Mouse (Mus musculus) C2C12 (cell line): ENCODE data around the gene Aff3. TPM values are rescaled to one million over a fixed set of nuclear protein-coding genes. Genes with fewer than 3 reads are reported as not detected.

Experiments used
- H3K27me3 ChIP-seq: one replicate; pipeline ENCODE4 v1.6.1; 2011; ENCODE audit not compliant: control insufficient read depth, insufficient read depth, insufficient read length
- H3K36me3 ChIP-seq: one replicate; pipeline ENCODE4 v1.6.1; 2011; ENCODE audit not compliant: control insufficient read depth, insufficient read depth
- H3K4me3 ChIP-seq: one replicate; pipeline ENCODE4 v1.5.1; 2011; ENCODE audit warnings: mild to moderate bottlenecking, control low read depth; ENCODE audit not compliant: poor library complexity, insufficient read depth, severe bottlenecking
- H3K79me2 ChIP-seq: one replicate; pipeline ENCODE4 v1.6.1; 2011; ENCODE audit not compliant: control insufficient read depth, insufficient read depth
- H3K79me3 ChIP-seq: one replicate; pipeline ENCODE4 v1.6.1; 2011; ENCODE audit warnings: low read depth, control low read depth
- H3ac ChIP-seq: one replicate; pipeline ENCODE3; 2011; ENCODE audit warnings: low read depth; ENCODE audit not compliant: control insufficient read depth, insufficient read length
- CEBPB ChIP-seq: IDR thresholded peaks from one replicate; pipeline ENCODE4 v1.6.1; 2011; ENCODE audit warnings: low read depth, mild to moderate bottlenecking, control low read depth, moderate library complexity
- CTCF ChIP-seq: IDR thresholded peaks from one replicate; pipeline ENCODE4 v1.5.1; 2011; ENCODE audit not compliant: control insufficient read depth, insufficient read depth, insufficient read length
- FOSL1 ChIP-seq: IDR thresholded peaks from one replicate; pipeline ENCODE4 v1.8.0; 2011; ENCODE audit warnings: mild to moderate bottlenecking, low read length; ENCODE audit not compliant: poor library complexity, insufficient read depth, severe bottlenecking
- MAX ChIP-seq: IDR thresholded peaks from one replicate; pipeline ENCODE4 v1.6.1; 2011; ENCODE audit warnings: mild to moderate bottlenecking, control low read depth
- MYOD1 ChIP-seq: IDR thresholded peaks from one replicate; pipeline ENCODE4 v1.6.1; 2011; ENCODE audit warnings: low read depth; ENCODE audit not compliant: control insufficient read depth, insufficient read length
- MYOG ChIP-seq: IDR thresholded peaks from one replicate; pipeline ENCODE4 v1.6.1; 2011; ENCODE audit not compliant: control insufficient read depth, insufficient read length; ENCODE audit errors: extremely low read depth
- USF1 ChIP-seq: IDR thresholded peaks from one replicate; pipeline ENCODE4 v1.6.1; 2011; ENCODE audit warnings: low read depth, mild to moderate bottlenecking, control low read depth, moderate library complexity
- polyA plus RNA-seq: library from polyadenylated mRNA; unstranded; fragments of >200 nt; fragmentation: generic; extraction: Trizol; gene quantifications from one replicate; pipeline ENCODE4 v1.2.1, GENCODE M21; 2012; ENCODE audit warnings: missing spikeins

Aff3 gene
- polyA plus RNA-seq, 1 experiment, result not detected

DNA sequence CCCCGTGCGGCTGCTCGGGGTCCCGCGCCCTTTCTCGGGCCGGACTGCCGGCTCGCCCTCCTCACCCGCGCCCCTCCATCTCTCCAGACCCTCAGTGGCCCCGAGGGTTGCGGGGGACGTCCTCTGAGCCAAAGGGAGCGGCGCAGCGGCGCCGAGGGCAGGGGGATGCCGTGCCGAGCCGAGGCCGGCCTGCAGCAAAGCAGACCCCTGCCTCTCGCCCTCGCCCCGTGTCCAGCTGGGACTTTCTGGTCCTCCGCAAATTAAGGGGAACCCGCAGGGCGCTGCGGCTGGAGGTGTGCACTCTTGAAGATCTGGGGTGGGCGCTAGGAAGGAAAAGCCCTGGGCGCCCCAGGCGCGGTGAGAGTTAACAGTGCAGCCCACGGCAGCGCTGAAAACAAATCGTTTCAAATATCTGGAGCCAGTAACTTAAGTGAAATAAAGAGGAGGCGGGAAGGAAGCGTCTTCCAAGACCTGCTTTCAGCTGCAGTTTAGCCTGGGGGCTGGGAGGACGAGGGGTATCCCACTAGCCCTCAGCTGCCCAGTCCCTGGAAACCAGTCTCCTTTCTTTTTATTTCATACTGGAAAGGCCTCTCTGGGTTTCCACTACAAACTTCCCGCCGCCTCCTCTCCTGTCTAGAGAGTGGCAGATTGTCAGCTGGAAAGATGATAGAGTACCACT lies 36.9 kb downstream of the Aff3 start:
- H3K4me3 ChIP-seq, result no peak overlapping the region
- no peak for TF ChIP-seq MYOD1
- no peak for TF ChIP-seq FOSL1
- no peak for TF ChIP-seq CEBPB
- no peak for TF ChIP-seq USF1
- TF ChIP-seq MAX, result no peak
- no peak for TF ChIP-seq CTCF
- TF ChIP-seq MYOG, result no peak
- no peaks in the 10 kb centered on the region for H3K79me2 ChIP-seq
- no peaks in the 10 kb centered on the region for H3K36me3 ChIP-seq
- H3K79me3 ChIP-seq, result no peaks in the 10 kb centered on the region
- H3K27me3 ChIP-seq, result peaks cover 26% of the 10 kb centered on the region
- H3ac ChIP-seq, result no peak overlapping the region

DNA sequence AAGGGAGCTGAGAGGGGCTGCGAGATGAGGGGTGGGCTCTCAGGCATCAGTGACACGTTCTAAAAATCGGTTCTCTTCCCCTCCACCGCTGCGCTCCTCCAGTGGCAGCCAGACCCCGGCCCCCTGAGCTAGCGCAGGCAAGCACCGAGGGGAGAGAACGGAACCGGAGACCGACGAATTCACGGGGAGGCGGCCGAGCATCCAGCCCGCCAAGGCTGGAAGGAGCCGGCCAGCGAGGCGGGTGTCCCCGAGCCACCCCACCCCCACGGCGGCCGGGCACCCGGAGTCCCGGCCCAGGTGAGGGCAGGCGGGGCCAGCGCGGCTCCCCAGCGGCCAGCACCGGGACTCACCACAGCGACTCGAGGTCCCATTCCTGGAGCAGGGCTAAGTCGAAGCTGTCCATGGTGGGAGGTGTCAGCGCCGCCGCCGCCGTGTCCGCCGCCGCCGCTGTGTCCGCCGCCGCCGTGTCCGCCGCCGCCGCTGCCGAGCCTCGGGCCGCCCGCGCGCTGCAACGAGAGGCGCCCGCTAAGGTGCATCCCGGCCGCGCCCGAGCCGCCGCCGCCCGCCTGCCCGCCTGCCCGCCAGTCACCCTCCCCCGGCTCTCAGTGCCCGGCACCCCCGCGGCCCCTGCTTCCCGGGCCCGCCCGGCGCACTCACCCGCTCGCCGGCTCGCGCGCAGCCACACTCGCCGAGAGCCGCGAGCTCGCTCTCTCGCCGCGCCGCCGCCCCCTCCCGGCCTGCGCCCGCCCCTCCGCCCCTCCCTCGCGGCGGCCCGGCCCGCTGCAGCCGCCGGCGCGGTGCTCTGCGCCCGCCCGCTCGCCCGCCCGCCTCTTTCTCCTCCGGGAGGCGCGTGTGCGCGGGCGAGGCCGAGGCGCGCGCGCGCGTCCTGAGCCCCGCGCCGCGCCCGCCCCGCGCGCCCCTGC lies 37.8 kb downstream of the Aff3 start:
- Histone ChIP-seq H3K27me3 (peaks cover 26% of the 10 kb centered on the region), H3K79me2 (no peaks in the 10 kb centered on the region), H3K79me3 (no peaks in the 10 kb centered on the region), H3K36me3 (no peaks in the 10 kb centered on the region), H3ac (no peak overlapping the region), H3K4me3 (no peak overlapping the region)
- TF ChIP-seq CTCF (no peak), MAX (no peak), MYOD1 (no peak), FOSL1 (no peak), CEBPB (no peak), USF1 (no peak), MYOG (no peak)

DNA sequence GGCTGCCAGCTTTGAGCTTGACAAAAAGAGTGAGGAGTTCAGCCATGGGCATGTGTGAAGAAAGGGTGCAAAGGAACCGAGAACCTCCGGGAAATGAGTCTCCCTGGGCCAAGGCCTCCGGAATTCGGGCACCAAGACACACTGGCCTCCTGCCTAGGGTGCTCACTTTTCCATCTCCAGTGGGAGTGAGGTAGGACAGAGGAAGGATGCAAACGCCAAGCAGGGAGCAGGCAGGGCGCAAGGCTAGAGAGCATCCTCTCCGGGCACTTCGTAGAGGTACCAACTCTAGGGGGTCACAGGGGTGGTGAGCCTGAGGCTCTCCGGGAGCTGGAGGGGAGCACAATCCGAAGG lies 38.4 kb downstream of the Aff3 start:
- Histone ChIP-seq H3K79me2 (no peaks in the 10 kb centered on the region), H3ac (no peak overlapping the region), H3K36me3 (no peaks in the 10 kb centered on the region), H3K79me3 (no peaks in the 10 kb centered on the region), H3K27me3 (peaks cover 23% of the 10 kb centered on the region), H3K4me3 (no peak overlapping the region)
- TF ChIP-seq MYOG, result no peak
- TF ChIP-seq FOSL1, result no peak
- TF ChIP-seq MAX, result no peak

DNA sequence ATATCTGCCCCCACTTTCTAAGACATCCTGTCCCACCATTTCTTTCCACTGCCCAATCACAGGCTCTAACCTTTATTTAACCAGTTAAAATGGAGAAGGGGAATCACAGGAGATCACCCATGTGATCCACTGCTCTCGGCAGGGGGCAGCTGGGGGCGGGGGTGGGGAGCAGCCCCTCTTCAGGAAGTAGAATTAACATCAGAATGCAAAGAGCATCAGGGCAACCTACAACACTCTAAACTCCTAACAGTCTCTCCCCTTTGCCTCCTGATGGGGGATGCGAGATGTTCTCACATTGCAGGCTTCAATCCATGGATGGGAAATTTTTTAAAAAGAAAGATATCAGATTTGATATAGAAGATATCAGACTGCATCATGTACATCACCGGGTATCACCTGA lies 42.9 kb downstream of the Aff3 start:
- Histone ChIP-seq H3K4me3 (no peak overlapping the region), H3K36me3 (no peaks in the 10 kb centered on the region), H3ac (no peak overlapping the region), H3K79me2 (no peaks in the 10 kb centered on the region), H3K79me3 (no peaks in the 10 kb centered on the region), H3K27me3 (peaks cover 9% of the 10 kb centered on the region)
- no peak for TF ChIP-seq MAX
- no peak for TF ChIP-seq FOSL1
- TF ChIP-seq CEBPB, result no peak

DNA sequence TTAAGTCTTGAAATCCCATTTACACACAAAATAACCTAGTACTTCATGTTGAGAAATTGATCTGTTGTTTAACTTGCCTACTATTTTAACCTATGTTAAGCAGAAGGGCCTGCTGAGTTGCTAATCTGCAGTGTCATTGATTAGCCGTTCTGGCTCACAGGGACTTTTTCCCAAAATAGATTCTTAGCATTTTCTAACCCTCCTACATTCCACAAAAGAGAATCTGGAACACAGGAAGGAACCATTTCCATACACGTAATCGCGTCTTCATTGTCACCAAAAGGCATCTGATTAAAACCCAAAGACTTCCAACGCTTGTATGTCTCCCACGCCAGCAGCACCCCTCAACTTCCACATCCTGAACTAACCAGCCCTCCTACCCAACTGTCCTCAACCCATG lies 44.4 kb downstream of the Aff3 start:
- H3K4me3 ChIP-seq, result no peak overlapping the region
- no peaks in the 10 kb centered on the region for H3K79me3 ChIP-seq
- H3K79me2 ChIP-seq, result no peaks in the 10 kb centered on the region
- TF ChIP-seq USF1 (no peak), MYOD1 (no peak), CTCF (no peak), FOSL1 (no peak), MAX (no peak), MYOG (no peak), CEBPB (no peak)
- H3K27me3 ChIP-seq, result peaks cover 5% of the 10 kb centered on the region
- no peak overlapping the region for H3ac ChIP-seq
- H3K36me3 ChIP-seq, result no peaks in the 10 kb centered on the region

DNA sequence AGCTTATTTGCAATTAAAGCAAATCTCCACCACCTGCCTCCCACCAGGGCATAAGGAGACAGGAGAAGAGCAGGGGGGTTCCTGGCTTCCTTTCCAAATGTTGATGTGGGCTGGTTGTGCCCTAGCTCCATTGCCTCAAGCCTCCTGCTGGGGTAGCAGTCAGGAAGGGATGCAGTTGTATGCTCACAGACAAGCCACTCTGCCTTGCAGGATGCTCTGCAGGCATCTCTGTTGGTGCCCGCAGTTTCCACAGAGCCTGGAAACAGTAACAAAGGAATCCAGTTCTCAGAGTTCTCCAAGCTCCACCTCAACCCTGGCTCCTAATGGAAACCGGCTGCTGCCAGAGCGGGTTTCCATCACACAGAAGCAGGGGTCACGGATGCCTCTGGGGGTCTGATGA lies 58.0 kb downstream of the Aff3 start:
- Histone ChIP-seq H3ac (no peak overlapping the region), H3K36me3 (no peaks in the 10 kb centered on the region), H3K79me3 (no peaks in the 10 kb centered on the region), H3K27me3 (peaks cover 3% of the 10 kb centered on the region), H3K4me3 (no peak overlapping the region), H3K79me2 (no peaks in the 10 kb centered on the region)
- TF ChIP-seq MAX, result no peak
- TF ChIP-seq MYOD1, result no peak
